Mouse (Mus musculus): Measurements from ENCODE around the gene Ppp1r15a. TPM values are rescaled to one million over a fixed set of nuclear protein-coding genes. Genes with fewer than 3 reads are reported as not detected.

Gene Ppp1r15a
- polyA plus RNA-seq, 1 experiment from 2014 or later: 21.6 TPM

- WGBS: 69% methylated on average over 10 of the region's 10 CpGs
- TF ChIP-seq CTCF (IDR thresholded peaks at IDR 0.05; ENCODE audit: low read depth) (no peak), EP300 (optimal IDR thresholded peaks at IDR 0.05) (no peak)
- DNase-seq (ENCODE audit: low spot score): peak; percentile 40
- H3K4me1 ChIP-seq (replicated peaks; ENCODE audit: control insufficient read depth, insufficient read depth): peaks cover 5% of the 10 kb centered on the region
- peak overlapping the region; percentile 64 for H3K4me2 ChIP-seq (replicated peaks; ENCODE audit: low read depth)
- no peaks in the 10 kb centered on the region for H3K27me3 ChIP-seq (ENCODE audit: control insufficient read depth, insufficient read depth, low read length)
- peak; percentile 5 for ATAC-seq (ENCODE audit: low FRiP score, low TSS enrichment)
- peak overlapping the region; percentile 31; the same call in 1 of the 2 replicates for H3K4me3 ChIP-seq (ENCODE audit: low read depth, low read length)
- H3K27ac ChIP-seq (replicated peaks): peak overlapping the region; percentile 91
- H3K9me3 ChIP-seq (ENCODE audit: control insufficient read depth, low read length): no peaks in the 10 kb centered on the region
- H3K9ac ChIP-seq (ENCODE audit: low read length): no peak overlapping the region; the same call in 1 of the 2 replicates
- H3K36me3 ChIP-seq (ENCODE audit: control insufficient read depth, insufficient read depth, low read length): no peaks in the 10 kb centered on the region
These were observed 42.8 kb upstream of the Ppp1r15a start for GRCm38 (mm10) chr7:45568601-45569473.

- H3K27me3 ChIP-seq (ENCODE audit: control insufficient read depth, insufficient read depth, low read length): no peaks in the 10 kb centered on the region
- WGBS: 1% methylated on average over 24 of the region's 24 CpGs
- peak overlapping the region; percentile 57 for H3K9ac ChIP-seq (ENCODE audit: low read length)
- peak overlapping the region; percentile 64 for H3K4me2 ChIP-seq (replicated peaks; ENCODE audit: low read depth)
- DNase-seq (ENCODE audit: low spot score): peak; percentile 98
- no peaks in the 10 kb centered on the region for H3K9me3 ChIP-seq (ENCODE audit: control insufficient read depth, low read length)
- peak; percentile 96 for ATAC-seq (ENCODE audit: low FRiP score, low TSS enrichment)
- peak overlapping the region; percentile 31 for H3K4me3 ChIP-seq (ENCODE audit: low read depth, low read length)
- H3K36me3 ChIP-seq (ENCODE audit: control insufficient read depth, insufficient read depth, low read length): no peaks in the 10 kb centered on the region
- peak; percentile 53 for TF ChIP-seq EP300 (optimal IDR thresholded peaks at IDR 0.05)
- TF ChIP-seq CTCF (IDR thresholded peaks at IDR 0.05; ENCODE audit: low read depth): no peak
- H3K4me1 ChIP-seq (replicated peaks; ENCODE audit: control insufficient read depth, insufficient read depth): peaks cover 5% of the 10 kb centered on the region
- H3K27ac ChIP-seq (replicated peaks): peak overlapping the region; percentile 91
These were observed 41.9 kb upstream of the Ppp1r15a start for GRCm38 (mm10) chr7:45567780-45568516.

GRCm38 (mm10) chr7:45567112-45567779 is 41.2 kb upstream of the Ppp1r15a start:
- DNase-seq (ENCODE audit: low spot score): no peak
- no peaks in the 10 kb centered on the region for H3K9me3 ChIP-seq (ENCODE audit: control insufficient read depth, low read length)
- H3K27me3 ChIP-seq (ENCODE audit: control insufficient read depth, insufficient read depth, low read length): no peaks in the 10 kb centered on the region
- H3K27ac ChIP-seq (replicated peaks): peak overlapping the region; percentile 91
- H3K36me3 ChIP-seq (ENCODE audit: control insufficient read depth, insufficient read depth, low read length): no peaks in the 10 kb centered on the region
- peak overlapping the region; percentile 64 for H3K4me2 ChIP-seq (replicated peaks; ENCODE audit: low read depth)
- no peak overlapping the region for H3K9ac ChIP-seq (ENCODE audit: low read length)
- WGBS: 75% methylated on average over 8 of the region's 8 CpGs
- no peak for TF ChIP-seq CTCF (IDR thresholded peaks at IDR 0.05; ENCODE audit: low read depth)
- TF ChIP-seq EP300 (optimal IDR thresholded peaks at IDR 0.05): no peak
- H3K4me3 ChIP-seq (ENCODE audit: low read depth, low read length): no peak overlapping the region
- ATAC-seq (ENCODE audit: low FRiP score, low TSS enrichment): no peak
- H3K4me1 ChIP-seq (replicated peaks; ENCODE audit: control insufficient read depth, insufficient read depth): peaks cover 5% of the 10 kb centered on the region

GRCm38 (mm10) chr7:45565446-45565845 is 39.4 kb upstream of the Ppp1r15a start:
- Histone ChIP-seq H3K4me2 (replicated peaks; ENCODE audit: low read depth) (no peak overlapping the region), H3K9me3 (ENCODE audit: control insufficient read depth, low read length) (no peaks in the 10 kb centered on the region), H3K36me3 (ENCODE audit: control insufficient read depth, insufficient read depth, low read length) (no peaks in the 10 kb centered on the region), H3K4me1 (replicated peaks; ENCODE audit: control insufficient read depth, insufficient read depth) (0 out of 2 replicates have a peak, but pooled peaks cover 2% of the 10 kb centered on the region), H3K9ac (ENCODE audit: low read length) (no peak overlapping the region), H3K27ac (replicated peaks) (no peak overlapping the region), H3K27me3 (ENCODE audit: control insufficient read depth, insufficient read depth, low read length) (no peaks in the 10 kb centered on the region), H3K4me3 (ENCODE audit: low read depth, low read length) (no peak overlapping the region)
- 85% methylated on average over 9 of the region's 9 CpGs for WGBS
- ATAC-seq (ENCODE audit: low FRiP score, low TSS enrichment): no peak
- no peak for TF ChIP-seq CTCF (IDR thresholded peaks at IDR 0.05; ENCODE audit: low read depth)
- no peak for TF ChIP-seq EP300 (optimal IDR thresholded peaks at IDR 0.05)
- DNase-seq (ENCODE audit: low spot score): no peak

GRCm38 (mm10) chr7:45564811-45565210 is 38.7 kb upstream of the Ppp1r15a start:
- no peak overlapping the region for H3K9ac ChIP-seq (ENCODE audit: low read length)
- H3K27ac ChIP-seq (replicated peaks): peak overlapping the region; percentile 73
- no peaks in the 10 kb centered on the region for H3K36me3 ChIP-seq (ENCODE audit: control insufficient read depth, insufficient read depth, low read length)
- DNase-seq (ENCODE audit: low spot score) (peak; percentile 68), ATAC-seq (ENCODE audit: low FRiP score, low TSS enrichment) (no peak; the same call in 1 of the 2 replicates)
- WGBS: 41% methylated on average over 2 of the region's 2 CpGs
- H3K9me3 ChIP-seq (ENCODE audit: control insufficient read depth, low read length): no peaks in the 10 kb centered on the region
- no peaks in the 10 kb centered on the region for H3K27me3 ChIP-seq (ENCODE audit: control insufficient read depth, insufficient read depth, low read length)
- H3K4me2 ChIP-seq (replicated peaks; ENCODE audit: low read depth): no peak overlapping the region
- TF ChIP-seq EP300 (optimal IDR thresholded peaks at IDR 0.05): no peak
- no peak for TF ChIP-seq CTCF (IDR thresholded peaks at IDR 0.05; ENCODE audit: low read depth)
- H3K4me3 ChIP-seq (ENCODE audit: low read depth, low read length): no peak overlapping the region
- 0 out of 2 replicates have a peak, but pooled peaks cover 2% of the 10 kb centered on the region for H3K4me1 ChIP-seq (replicated peaks; ENCODE audit: control insufficient read depth, insufficient read depth)
